In the genomic region with DNA sequence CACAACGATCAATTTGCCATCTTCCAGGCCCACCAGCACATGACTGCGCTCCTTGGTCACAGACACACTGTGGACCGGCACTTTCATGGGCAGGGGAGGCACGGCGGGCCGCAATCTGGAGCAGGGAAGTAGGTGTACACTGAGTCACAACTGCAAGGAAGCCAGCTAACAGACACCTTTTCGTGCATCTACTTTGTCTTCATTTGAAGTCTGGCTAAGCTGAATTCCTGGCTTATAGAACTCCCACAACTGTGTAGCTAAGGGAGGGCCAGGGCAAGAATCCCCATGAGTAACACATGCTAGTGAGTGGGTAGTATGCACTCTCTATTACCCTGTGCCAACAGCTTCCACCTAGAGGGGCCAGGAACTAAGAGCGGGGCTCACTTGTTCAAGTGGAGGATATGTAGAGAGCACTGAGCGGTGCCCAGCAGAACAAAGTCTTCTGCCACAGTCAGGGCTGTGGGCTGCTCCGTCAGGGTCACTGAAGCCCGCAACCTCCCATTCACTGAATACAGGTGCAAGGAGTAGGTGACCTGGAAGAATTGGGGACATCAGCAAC, we compare ENCODE assay signal across 8 mouse cellular contexts. TPM values are rescaled to one million over a fixed set of nuclear protein-coding genes. Genes with fewer than 3 reads are reported as not detected.
DNase-seq lines count a peak whose midpoint lies in the region; ATAC-seq and TF ChIP-seq lines count a peak whose summit lies in the region.

No protein-coding gene starts in this region.

- no peaks in the 10 kb centered on the region for H3K27me3 ChIP-seq in erythroblast, embryonic 14.5 days (ENCODE audit: control insufficient read depth)
- no peaks in the 10 kb centered on the region for H3K27me3 ChIP-seq in testis, adult 2 months (ENCODE audit: control insufficient read depth, insufficient read depth, low read length)
- no peaks in the 10 kb centered on the region for H3K27me3 ChIP-seq in liver, embryonic 13.5 days

- no peak for ATAC-seq in erythroblast, adult 5-6 weeks (replicated peaks; ENCODE audit: low FRiP score, poor library complexity, severe bottlenecking)
- no peak for ATAC-seq in liver, embryonic 13.5 days (ENCODE audit: low read depth)

- peaks cover 14% of the 10 kb centered on the region for H3K36me3 ChIP-seq in erythroblast, embryonic 14.5 days (ENCODE audit: control insufficient read depth)
- no peaks in the 10 kb centered on the region for H3K36me3 ChIP-seq in testis, adult 2 months (ENCODE audit: control insufficient read depth, insufficient read depth, low read length)
- H3K36me3 ChIP-seq in liver, embryonic 13.5 days, result peaks cover 28% of the 10 kb centered on the region

- H3K27ac ChIP-seq in testis, adult 2 months (ENCODE audit: control insufficient read depth, insufficient read depth, low read depth, low read length), result no peak overlapping the region
- H3K27ac ChIP-seq in liver, embryonic 13.5 days, result no peak overlapping the region; the same call in 1 of the 2 replicates

- H3K9me3 ChIP-seq in erythroblast, embryonic 14.5 days (ENCODE audit: control insufficient read depth, low read length), result no peaks in the 10 kb centered on the region
- no peaks in the 10 kb centered on the region for H3K9me3 ChIP-seq in liver, embryonic 13.5 days (replicated peaks)

- peak overlapping the region; percentile 67 for H3K4me3 ChIP-seq in erythroblast, embryonic 14.5 days (replicated peaks)
- H3K4me3 ChIP-seq in testis, adult 2 months (ENCODE audit: control insufficient read depth, low read depth, low read length), result peak overlapping the region; percentile 82
- peak overlapping the region; percentile 65 for H3K4me3 ChIP-seq in liver, embryonic 13.5 days (replicated peaks)

- peaks cover 17% of the 10 kb centered on the region for H3K4me1 ChIP-seq in erythroblast, embryonic 14.5 days (ENCODE audit: control insufficient read depth)
- H3K4me1 ChIP-seq in testis, adult 2 months (ENCODE audit: control insufficient read depth, insufficient read depth, low read length), result peaks cover 10% of the 10 kb centered on the region
- H3K4me1 ChIP-seq in liver, embryonic 13.5 days (replicated peaks), result peaks cover 22% of the 10 kb centered on the region

- peak overlapping the region; percentile 42; the same call in 1 of the 2 replicates for H3K9ac ChIP-seq in liver, embryonic 13.5 days

- no peak for DNase-seq in testis, postnatal 10 days (ENCODE audit: low spot score)
- no peak for DNase-seq in liver, embryonic 13.5 days
- no peak for DNase-seq in adrenal gland, postnatal 25 days
- DNase-seq in layer of hippocampus, adult 18-20 months (ENCODE audit: low spot score in 2 of 2), result no peak
- no peak for DNase-seq in T-cell, adult 2 months (ENCODE audit: low spot score)

- no peak; the same call in 1 of the 2 replicates for TF ChIP-seq POLR2A in testis, adult 2 months (IDR thresholded peaks at IDR 0.05; ENCODE audit: control insufficient read depth, low read depth, low read length)

- whole genome bisulfite sequencing in liver, embryonic 13.5 days (ENCODE audit: insufficient replicate concordance), result 74% methylated on average over 11 of the region's 11 CpGs

- TF ChIP-seq CTCF in testis, adult 2 months (IDR thresholded peaks at IDR 0.05; ENCODE audit: control insufficient read depth, insufficient read depth, insufficient replicate concordance, low read depth, low read length), result no peak

- peak overlapping the region; percentile 97 for H3K4me2 ChIP-seq in liver, embryonic 13.5 days

RNA-seq across cellular contexts. Expression of a gene that starts 1.2 kb away (rescaled TPM):
- 0.05 TPM in 1 of 2 replicates, not detected in the other for polyA plus RNA-seq in erythroblast, embryonic 14.5 days (2012)
- 2.3 and 2.9 TPM in 2 replicates for total RNA-seq in erythroblast, adult 5-6 weeks (2015; ENCODE audit: low replicate concordance)
- 1.1 TPM in 1 of 2 replicates, not detected in the other for total RNA-seq in erythroblast, adult 5-6 weeks (2017; ENCODE audit: low replicate concordance)
- 12.2 and 13.2 TPM in 2 replicates for polyA plus RNA-seq in testis, adult 2 months (2012; rRNA removed)
- polyA plus RNA-seq in liver, embryonic 13.5 days (2015; fragmentation: Nextera tagmentation; extraction: Ambion mirVana), result 2.7 and 2.8 TPM in 2 replicates
- total RNA-seq in adrenal gland, postnatal 25 days (2021), result 18.5 and 20.9 TPM in 2 replicates
- total RNA-seq in layer of hippocampus, adult 18-20 months (2021), result 1 to 10 TPM; 2.0 to 3.5 TPM

RNA-seq across cellular contexts. Expression of a gene that starts 28.5 kb away (rescaled TPM):
- 0.26 and 0.65 TPM in 2 replicates for polyA plus RNA-seq in erythroblast, embryonic 14.5 days (2012)
- 6.9 and 15.6 TPM in 2 replicates for total RNA-seq in erythroblast, adult 5-6 weeks (2015; ENCODE audit: low replicate concordance)
- total RNA-seq in erythroblast, adult 5-6 weeks (2017; ENCODE audit: low replicate concordance), result 12.0 and 12.4 TPM in 2 replicates
- polyA plus RNA-seq in testis, adult 2 months (2012; rRNA removed), result 5.4 and 6.1 TPM in 2 replicates
- polyA plus RNA-seq in liver, embryonic 13.5 days (2015; fragmentation: Nextera tagmentation; extraction: Ambion mirVana), result 1.6 and 2.1 TPM in 2 replicates
- 7.9 and 10.1 TPM in 2 replicates for total RNA-seq in adrenal gland, postnatal 25 days (2021)
- 10 to 100 TPM; 13.4 to 18.9 TPM for total RNA-seq in layer of hippocampus, adult 18-20 months (2021)

RNA-seq across cellular contexts. Expression of a gene that starts 30.9 kb away (rescaled TPM):
- 21.3 and 25.9 TPM in 2 replicates for polyA plus RNA-seq in erythroblast, embryonic 14.5 days (2012)
- 14.0 and 58.5 TPM in 2 replicates for total RNA-seq in erythroblast, adult 5-6 weeks (2015; ENCODE audit: low replicate concordance)
- total RNA-seq in erythroblast, adult 5-6 weeks (2017; ENCODE audit: low replicate concordance), result 20.8 and 29.3 TPM in 2 replicates
- polyA plus RNA-seq in testis, adult 2 months (2012; rRNA removed), result 76.5 and 78.9 TPM in 2 replicates
- 84.4 and 86.3 TPM in 2 replicates for polyA plus RNA-seq in liver, embryonic 13.5 days (2015; fragmentation: Nextera tagmentation; extraction: Ambion mirVana)
- 64.0 and 69.5 TPM in 2 replicates for total RNA-seq in adrenal gland, postnatal 25 days (2021)
- total RNA-seq in layer of hippocampus, adult 18-20 months (2021), result 10 to 100 TPM; 50.9 to 62.8 TPM
